Mouse (Mus musculus): ENCODE measurements around the gene Rad51b.

The Rad51b gene

DNA sequence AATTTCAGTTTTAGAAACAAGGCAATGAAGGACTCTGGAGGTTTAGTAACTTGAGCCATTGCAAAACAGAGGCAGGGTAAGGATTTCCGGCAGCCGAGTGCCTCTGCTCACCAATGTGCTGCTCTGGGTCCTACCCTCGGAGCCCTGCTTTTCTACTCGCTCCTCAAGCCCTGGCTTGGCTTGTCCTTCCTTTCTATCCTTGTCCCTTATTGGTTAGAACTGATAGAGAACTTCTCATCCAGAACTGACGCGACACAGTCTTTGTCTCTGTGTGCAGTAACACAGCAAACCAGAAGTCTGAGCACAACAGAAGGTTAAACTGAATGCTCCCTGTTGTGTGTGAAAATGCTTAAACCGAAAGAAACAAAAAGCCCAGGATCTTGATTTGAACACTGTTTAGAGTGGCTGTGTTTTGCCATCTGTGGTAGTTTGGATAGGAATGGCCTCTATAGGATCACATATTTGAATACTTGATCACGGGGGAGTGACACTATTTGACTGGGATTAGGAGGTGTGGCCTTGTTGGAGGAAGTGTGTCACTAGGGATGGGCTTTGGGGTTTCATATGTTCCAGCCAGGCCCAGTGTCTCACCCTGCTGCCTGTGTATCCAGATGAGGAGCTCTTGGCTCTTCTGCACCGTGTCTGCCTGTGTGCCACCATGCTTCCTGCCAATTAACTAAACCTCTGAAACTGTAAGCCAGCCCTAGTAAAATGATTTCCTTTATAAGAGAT is 389.7 kb downstream of the Rad51b start:
- DNase-seq (ENCODE audit: low read depth, low spot score), result peak; percentile 79

- no peak for DNase-seq (ENCODE audit: low read depth, low spot score)
Measured at GRCm38 (mm10) chr12:79687683-79688386, 390.8 kb downstream of the Rad51b start.

- DNase-seq (ENCODE audit: low read depth, low spot score), result no peak
Measured at GRCm38 (mm10) chr12:79689299-79689698, 392.2 kb downstream of the Rad51b start.

GRCm38 (mm10) chr12:79691929-79692862 is 395.1 kb downstream of the Rad51b start:
- no peak for DNase-seq (ENCODE audit: low read depth, low spot score)

GRCm38 (mm10) chr12:79695832-79696434 is 398.9 kb downstream of the Rad51b start:
- peak; percentile 88 for DNase-seq (ENCODE audit: low read depth, low spot score)

GRCm38 (mm10) chr12:79703555-79703954 is 406.5 kb downstream of the Rad51b start:
- DNase-seq (ENCODE audit: low read depth, low spot score), result no peak

DNA sequence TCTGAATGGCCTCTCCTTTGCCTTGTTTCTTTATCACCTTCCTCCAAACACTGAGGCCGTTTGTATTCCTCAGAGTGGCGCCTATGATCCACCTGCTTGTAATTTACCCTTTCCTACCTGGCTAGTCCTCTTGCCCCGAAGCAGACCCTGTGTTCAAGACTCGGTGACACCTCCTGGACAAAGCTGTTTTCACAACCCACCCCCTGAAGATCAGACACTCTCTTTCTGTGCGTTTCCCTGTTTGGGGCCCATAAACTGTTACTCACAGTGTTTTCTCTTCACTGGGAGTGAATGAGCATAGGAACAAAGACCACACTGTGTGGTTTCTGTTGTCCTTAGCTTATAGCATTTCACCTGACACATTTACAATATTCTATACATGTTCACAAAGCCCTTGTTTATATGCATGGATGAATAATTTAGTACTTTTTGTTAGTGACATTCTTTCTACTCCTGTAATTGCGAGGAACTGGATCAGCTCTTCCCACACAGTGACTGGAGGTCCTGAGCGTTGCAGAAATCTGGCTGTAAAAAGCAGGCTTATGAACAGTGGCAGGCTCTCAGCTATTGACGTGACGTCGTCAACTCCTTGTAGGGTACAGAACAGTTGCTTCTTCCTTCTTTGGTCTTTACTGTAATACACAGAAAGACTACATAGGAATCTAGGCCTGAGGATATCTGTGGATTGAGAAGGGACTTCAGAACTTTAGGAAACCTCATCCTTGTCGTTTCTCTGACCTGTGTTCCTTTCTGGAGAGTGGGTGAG is 408.6 kb downstream of the Rad51b start:
- no peak for DNase-seq (ENCODE audit: low read depth, low spot score)

DNA sequence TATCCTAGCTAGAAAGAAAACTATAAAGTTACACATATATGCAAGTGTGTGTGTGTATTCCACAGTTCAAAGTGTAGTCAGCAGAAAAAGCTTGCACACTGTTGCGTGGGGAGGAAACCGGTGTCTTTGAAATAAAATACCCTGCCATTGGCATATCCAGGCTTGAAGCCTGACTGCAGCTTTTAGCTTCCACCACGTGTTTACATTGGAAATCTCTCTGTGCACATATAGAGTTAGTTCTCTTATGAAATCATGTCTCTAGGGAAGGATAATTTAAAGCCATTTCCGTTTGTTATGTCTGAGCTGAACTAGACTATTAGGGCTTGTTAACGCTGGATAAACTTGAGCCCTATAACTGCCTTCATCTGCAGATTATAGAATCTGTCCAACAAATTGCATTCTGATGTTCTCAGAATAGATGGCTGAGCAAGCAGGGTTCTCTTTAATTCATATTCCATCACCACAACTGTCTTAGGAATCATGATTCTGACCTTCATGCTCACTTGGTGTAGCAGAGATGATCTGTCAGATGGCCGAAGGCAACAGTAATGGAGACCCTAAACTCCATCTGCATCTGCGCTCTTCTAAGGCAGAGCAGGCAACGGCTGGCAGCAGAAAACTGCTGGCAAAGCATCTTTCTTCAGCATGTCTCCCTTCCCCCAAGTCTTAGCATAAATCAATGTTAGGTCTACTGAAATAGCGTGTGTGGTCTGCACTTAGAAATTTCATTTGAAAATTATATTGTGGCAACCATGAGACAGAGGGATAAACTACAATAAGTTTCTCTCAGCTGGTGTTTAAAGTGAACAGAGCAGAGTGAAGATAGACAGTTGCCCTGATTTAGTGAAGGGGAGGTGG is 410.7 kb downstream of the Rad51b start:
- DNase-seq (ENCODE audit: low read depth, low spot score), result no peak

DNA sequence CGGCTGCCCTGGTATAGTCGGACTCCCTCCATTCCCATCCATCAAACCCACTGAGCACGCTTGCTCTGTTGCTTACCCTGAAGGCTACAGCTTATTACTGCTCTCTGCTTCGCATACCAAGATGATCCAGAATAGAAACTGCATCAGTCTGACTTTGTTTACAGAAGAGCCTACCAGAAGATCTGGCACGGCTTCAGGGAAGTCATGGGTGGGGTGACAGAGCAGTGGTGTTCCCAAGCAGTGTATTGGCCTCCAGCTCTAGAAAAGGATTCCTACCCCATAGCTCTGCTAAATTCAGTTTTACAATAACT is 411.3 kb downstream of the Rad51b start:
- no peak for DNase-seq (ENCODE audit: low read depth, low spot score)

- DNase-seq (ENCODE audit: low read depth, low spot score), result no peak
Measured at GRCm38 (mm10) chr12:79713286-79713685, 416.2 kb downstream of the Rad51b start.

DNA sequence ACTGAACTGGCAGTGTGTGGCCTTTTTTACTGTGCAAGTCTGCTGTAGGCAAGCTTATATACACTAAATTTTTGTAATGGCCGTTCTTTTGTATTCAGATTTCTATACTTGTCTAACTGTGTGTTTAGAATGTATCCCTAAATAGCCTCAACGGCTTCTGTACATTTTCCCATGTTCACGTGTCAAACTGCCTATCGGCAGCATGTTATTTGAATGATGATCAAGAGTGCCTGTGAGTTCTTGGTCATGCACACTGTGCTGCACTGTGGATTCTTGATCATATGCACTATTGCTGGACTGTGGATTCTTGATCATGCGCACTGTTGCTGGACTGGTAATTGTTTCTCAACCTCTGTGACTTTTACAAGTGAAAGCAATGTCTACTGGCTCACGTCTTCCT is 417.4 kb downstream of the Rad51b start:
- no peak for DNase-seq (ENCODE audit: low read depth, low spot score)

DNA sequence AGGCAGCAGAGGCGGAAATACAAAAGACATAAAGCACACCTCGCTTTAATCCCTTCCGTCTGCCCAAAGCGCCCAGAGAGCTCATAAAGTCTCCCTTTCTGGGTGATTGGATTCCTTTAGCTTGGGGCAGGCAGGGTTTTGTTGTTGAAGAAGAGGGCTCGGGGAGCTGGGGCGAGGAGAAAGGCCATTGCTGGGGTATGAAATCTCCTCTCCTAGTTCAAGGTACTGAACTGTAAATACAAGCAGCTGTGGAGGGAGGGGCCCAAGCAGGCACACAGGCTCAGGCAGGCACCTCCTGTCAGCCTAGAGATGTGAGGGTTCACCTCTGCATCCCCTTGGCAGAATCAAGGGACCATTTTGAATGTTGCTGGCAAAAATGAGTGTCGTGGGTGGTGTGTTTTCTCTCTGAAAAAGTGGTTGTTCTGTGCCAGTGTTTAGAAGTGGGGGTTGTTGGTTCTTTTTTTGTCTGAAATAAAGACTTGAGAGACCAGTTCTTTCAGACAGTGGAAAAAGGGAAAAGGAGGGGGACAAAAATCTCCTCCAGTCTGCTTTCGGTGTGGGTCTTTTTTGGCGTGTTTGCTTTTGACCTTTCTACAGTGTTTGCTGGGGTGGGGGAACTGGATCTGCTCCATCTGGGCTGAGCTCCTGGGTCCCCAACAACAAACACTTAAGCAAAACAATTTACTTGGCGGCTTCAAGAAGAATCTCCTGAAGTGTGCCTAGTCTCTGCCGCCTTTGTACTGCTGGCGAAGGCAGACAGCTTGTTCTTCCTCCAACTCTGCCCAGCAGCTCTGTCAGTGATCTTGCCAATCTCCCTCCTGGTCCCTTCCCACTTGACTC is 418.6 kb downstream of the Rad51b start:
- no peak for DNase-seq (ENCODE audit: low read depth, low spot score)

DNA sequence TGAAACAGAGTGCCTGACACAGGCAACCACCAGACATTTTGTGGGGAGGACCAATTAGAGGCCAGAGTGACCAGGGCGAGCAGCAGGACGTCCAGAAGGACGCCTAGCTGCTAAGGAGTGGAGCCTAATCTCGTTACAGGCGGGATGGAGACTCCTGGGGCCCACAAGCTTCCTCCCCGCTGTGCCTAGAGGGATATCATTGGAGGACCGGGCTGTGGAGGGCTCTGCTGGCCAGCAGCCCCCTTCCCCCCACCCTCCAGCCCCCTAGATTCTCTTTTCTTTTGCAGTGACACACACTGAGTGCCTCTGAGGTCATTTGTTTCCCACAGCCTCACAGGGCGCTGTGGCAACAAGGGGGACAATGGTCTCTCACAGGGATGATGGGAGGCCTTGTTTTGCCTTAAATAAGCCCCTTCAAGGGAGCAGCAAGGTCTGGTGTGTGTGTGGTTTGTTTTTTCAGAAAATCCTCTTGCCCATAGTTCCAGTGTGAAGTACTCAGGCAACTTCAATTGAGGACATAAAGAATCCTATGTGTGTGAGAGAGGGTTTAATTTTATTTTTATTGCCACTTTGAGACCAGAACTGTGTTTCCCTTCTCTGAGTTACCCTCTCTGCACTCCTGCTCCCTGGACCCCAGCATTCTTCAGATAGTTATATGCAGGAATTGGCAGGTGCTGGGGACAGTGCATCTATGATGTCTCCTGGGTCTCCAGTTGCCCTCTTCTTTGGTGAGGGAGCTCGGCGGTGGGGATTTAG is 422.2 kb downstream of the Rad51b start:
- no peak for DNase-seq (ENCODE audit: low read depth, low spot score)

DNA sequence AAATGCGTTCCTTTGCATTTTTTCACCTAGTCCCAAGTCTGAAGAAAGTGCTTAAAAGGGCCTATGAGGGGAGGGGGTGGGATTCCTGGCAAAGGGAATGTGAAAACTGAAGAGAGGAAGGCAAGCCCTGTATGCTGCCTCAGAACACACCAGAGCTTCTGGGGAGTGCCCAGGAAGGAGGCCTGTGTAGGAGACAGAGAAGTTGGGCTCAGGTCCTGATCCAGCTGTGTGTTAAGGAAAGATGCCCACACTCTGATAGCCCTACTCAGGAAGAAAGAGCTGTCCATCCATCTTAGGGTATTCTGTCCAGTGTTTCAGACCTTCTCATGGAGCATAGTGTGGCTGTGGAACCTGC is 422.7 kb downstream of the Rad51b start:
- no peak for DNase-seq (ENCODE audit: low read depth, low spot score)

- no peak for DNase-seq (ENCODE audit: low read depth, low spot score)
Measured at GRCm38 (mm10) chr12:79724875-79725274, 427.8 kb downstream of the Rad51b start.

GRCm38 (mm10) chr12:79725711-79726110 is 428.6 kb downstream of the Rad51b start:
- no peak for DNase-seq (ENCODE audit: low read depth, low spot score)

DNA sequence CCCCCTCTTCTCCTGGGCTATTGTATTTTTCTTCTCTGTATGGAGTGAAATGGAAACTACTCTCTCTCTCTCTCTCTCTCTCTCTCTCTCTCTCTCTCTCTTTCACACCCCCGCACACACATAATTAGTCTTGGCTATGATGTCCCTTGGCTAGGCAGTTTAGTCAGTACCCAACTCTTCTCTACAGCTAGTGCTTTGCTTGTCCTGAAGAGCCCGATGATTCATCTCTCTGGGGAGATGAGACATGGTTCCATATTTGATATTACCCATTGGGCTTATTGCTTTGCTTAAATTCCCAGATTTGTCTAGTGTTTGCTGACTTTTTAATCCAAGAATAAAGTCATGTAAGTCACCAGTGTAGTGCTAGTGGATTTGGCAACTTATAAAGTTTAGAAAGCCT is 429.0 kb downstream of the Rad51b start:
- no peak for DNase-seq (ENCODE audit: low read depth, low spot score)

DNA sequence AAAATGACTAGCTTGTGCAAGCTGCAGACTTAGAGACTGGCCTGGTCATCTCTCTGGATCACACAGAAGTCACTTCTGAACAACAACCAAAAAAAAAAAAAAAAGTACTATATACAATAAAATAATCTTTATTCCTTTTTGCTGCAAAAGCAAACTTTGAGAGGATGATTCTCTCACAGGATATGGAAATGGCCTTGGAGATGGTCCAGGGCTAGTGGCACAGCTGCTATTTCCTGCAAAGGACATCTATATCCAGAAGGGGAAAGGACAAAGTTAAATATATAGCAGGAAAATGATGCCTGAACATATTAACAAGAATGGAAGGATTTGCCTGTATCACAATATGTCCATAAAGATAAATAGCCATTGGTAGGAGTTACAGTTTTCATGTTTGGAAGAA is 429.9 kb downstream of the Rad51b start:
- no peak for DNase-seq (ENCODE audit: low read depth, low spot score)
